In the genomic region with DNA sequence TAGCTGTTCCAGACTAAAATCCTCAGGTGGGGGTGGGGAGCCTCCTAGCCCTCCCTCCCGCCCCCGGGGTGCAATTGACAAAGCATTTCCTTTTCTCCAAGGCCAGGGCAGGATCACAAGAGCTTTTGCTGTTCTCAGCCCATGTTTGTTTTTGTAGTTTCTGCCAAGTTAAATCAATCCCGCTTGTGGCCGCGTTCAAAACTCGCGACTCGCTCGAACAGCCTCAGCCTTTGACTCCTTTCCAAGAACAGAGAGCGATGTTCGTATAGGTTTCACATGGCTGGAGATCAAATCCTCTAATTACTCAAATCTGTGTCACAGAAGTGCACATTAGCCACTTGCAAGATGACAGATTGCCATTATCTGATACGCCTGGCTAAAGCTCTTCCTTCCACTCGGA, we compare ENCODE assay signal across 8 mouse cellular contexts.
DNase-seq lines count a peak whose midpoint lies in the region; ATAC-seq lines count a peak whose summit lies in the region.
"Had no signal": no experiment of that assay in that cellular context is flagged by ENCODE, and none has a peak within 500 bp of the region (broad histone marks: within the 10 kb centered on the region; RNA-seq: fewer than 3 reads in every experiment).

No protein-coding gene starts in this region.

- no peak for ATAC-seq in hindbrain, embryonic 11.5 days (ENCODE audit: low FRiP score)
- ATAC-seq in limb, embryonic 13.5 days (ENCODE audit: low FRiP score, low read depth) = peak; percentile 34; the same call in 1 of the 2 replicates
- ATAC-seq in stomach, embryonic 15.5 days (ENCODE audit: insufficient read depth, low FRiP score, low read depth) = peak; percentile 21; the same call in 1 of the 2 replicates

- peak; percentile 67 for DNase-seq in NIH3T3 (ENCODE audit: low read depth)
- DNase-seq in adrenal gland, postnatal 36 days = peak; percentile 20 to 46
- peak; percentile 45 for DNase-seq in hindbrain, embryonic 11.5 days (ENCODE audit: low spot score)
- no peak for DNase-seq in cerebellum, postnatal 25 days
- no peak for DNase-seq in frontal cortex, postnatal 14 days (ENCODE audit: low spot score in 2 of 2)

- no peak overlapping the region for H3K4me3 ChIP-seq in hindbrain, embryonic 11.5 days (ENCODE audit: low read depth, low read length)
- H3K4me3 ChIP-seq in limb, embryonic 13.5 days = 0 out of 2 replicates have a peak overlapping the region, but pooled peaks have one; percentile 7
- no peak overlapping the region for H3K4me3 ChIP-seq in stomach, embryonic 15.5 days (replicated peaks)
- H3K4me3 ChIP-seq: myocyte had no signal

- no peaks in the 10 kb centered on the region for H3K27me3 ChIP-seq in hindbrain, embryonic 11.5 days (ENCODE audit: control insufficient read depth, insufficient read depth, low read length)
- no peaks in the 10 kb centered on the region for H3K27me3 ChIP-seq in limb, embryonic 13.5 days
- H3K27me3 ChIP-seq in stomach, embryonic 15.5 days (replicated peaks) = no peaks in the 10 kb centered on the region

- no peak overlapping the region for H3K9ac ChIP-seq in hindbrain, embryonic 11.5 days (ENCODE audit: low read depth, low read length)
- peak overlapping the region; percentile 43; the same call in 1 of the 2 replicates for H3K9ac ChIP-seq in limb, embryonic 13.5 days
- no peak overlapping the region for H3K9ac ChIP-seq in stomach, embryonic 15.5 days

- 11% methylated on average over 13 of the region's 13 CpGs for WGBS in hindbrain, embryonic 11.5 days
- WGBS in limb, embryonic 13.5 days = 1% methylated on average over 13 of the region's 13 CpGs
- WGBS in stomach, embryonic 15.5 days = 4% methylated on average over 13 of the region's 13 CpGs

- H3K36me3 ChIP-seq in hindbrain, embryonic 11.5 days (ENCODE audit: control insufficient read depth, insufficient read depth, low read length) = no peaks in the 10 kb centered on the region
- no peaks in the 10 kb centered on the region for H3K36me3 ChIP-seq in limb, embryonic 13.5 days
- H3K36me3 ChIP-seq in stomach, embryonic 15.5 days = no peaks in the 10 kb centered on the region

- H3K9me3 ChIP-seq in hindbrain, embryonic 11.5 days (ENCODE audit: control insufficient read depth, low read length) = no peaks in the 10 kb centered on the region
- no peaks in the 10 kb centered on the region for H3K9me3 ChIP-seq in limb, embryonic 13.5 days
- no peaks in the 10 kb centered on the region for H3K9me3 ChIP-seq in stomach, embryonic 15.5 days

- no peak overlapping the region for H3K27ac ChIP-seq in hindbrain, embryonic 11.5 days (ENCODE audit: low read depth, low read length)
- H3K27ac ChIP-seq in limb, embryonic 13.5 days = peak overlapping the region; percentile 78; the same call in 1 of the 2 replicates
- peak overlapping the region; percentile 54 for H3K27ac ChIP-seq in stomach, embryonic 15.5 days

- no peak overlapping the region for H3K4me2 ChIP-seq in hindbrain, embryonic 11.5 days (replicated peaks; ENCODE audit: low read depth, low read length)
- H3K4me2 ChIP-seq in limb, embryonic 13.5 days (replicated peaks) = peak overlapping the region; percentile 46
- H3K4me2 ChIP-seq in stomach, embryonic 15.5 days = peak overlapping the region; percentile 41

- H3K4me1 ChIP-seq in hindbrain, embryonic 11.5 days (replicated peaks; ENCODE audit: control insufficient read depth, insufficient read depth, low read length) = peaks cover 9% of the 10 kb centered on the region
- H3K4me1 ChIP-seq in limb, embryonic 13.5 days = peaks cover 85% of the 10 kb centered on the region
- peaks cover 53% of the 10 kb centered on the region for H3K4me1 ChIP-seq in stomach, embryonic 15.5 days

Comparison
In these comparisons a context has a peak if more than half of its experiments do, and no peak if none do; other contexts are left out.
1. DNase-seq: peak in NIH3T3 (single experiment), adrenal gland, postnatal 36 days (2 of 2) and hindbrain, embryonic 11.5 days (single experiment); none in cerebellum, postnatal 25 days (0 of 2) and frontal cortex, postnatal 14 days (0 of 2).